ENCODE assay signal across 9 mouse cellular contexts in the genomic region with DNA sequence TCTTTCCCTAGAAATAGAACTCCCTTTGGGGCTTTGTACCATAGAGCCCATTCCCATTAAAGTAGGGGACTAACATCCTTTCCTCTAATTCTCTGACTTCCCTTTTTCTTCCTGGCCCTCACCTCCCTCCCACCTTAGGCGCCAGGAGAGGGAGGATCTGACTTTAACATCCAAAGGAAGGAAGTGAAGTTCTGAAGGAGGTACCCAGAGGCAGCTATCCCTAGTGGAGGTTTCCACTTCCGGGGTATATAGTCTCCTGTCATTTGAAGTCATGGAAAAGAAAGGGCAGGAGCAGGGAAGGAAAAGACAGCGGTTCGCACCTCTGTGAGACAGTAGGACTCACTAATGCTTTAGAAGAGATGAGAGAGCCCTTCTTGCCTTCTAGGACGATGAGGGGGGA. TPM values are rescaled to one million over a fixed set of nuclear protein-coding genes. Genes with fewer than 3 reads are reported as not detected.
A peak's percentile ranks its signal among the peaks of the same experiment; 100 is the strongest.
DNase-seq lines count a peak whose midpoint lies in the region; ATAC-seq and TF ChIP-seq lines count a peak whose summit lies in the region.
"Had no signal": no experiment of that assay in that cellular context is flagged by ENCODE, and none has a peak within 500 bp of the region (broad histone marks: within the 10 kb centered on the region; RNA-seq: fewer than 3 reads in every experiment).

No protein-coding gene starts in this region.

- H3K9ac ChIP-seq in kidney, postnatal 0 days (ENCODE audit: low read depth, low read length): no peak overlapping the region
- H3K9ac ChIP-seq in heart, embryonic 15.5 days: no peak overlapping the region
- H3K9ac ChIP-seq: liver, embryonic 15.5 days had no signal

- 0 out of 2 replicates have a peak overlapping the region, but pooled peaks have one; percentile 20 for H3K27ac ChIP-seq in kidney, postnatal 0 days
- 0 out of 2 replicates have a peak overlapping the region, but pooled peaks have one; percentile 38 for H3K27ac ChIP-seq in brown adipose tissue, adult 24 weeks (replicated peaks; ENCODE audit: low read depth, low read length)
- H3K27ac ChIP-seq in heart, embryonic 15.5 days: peak overlapping the region; percentile 47
- H3K27ac ChIP-seq: liver, embryonic 15.5 days had no signal

- no peak for DNase-seq in kidney, postnatal 0 days (ENCODE audit: low spot score)
- DNase-seq in kidney, postnatal 36 days: no peak
- no peak for DNase-seq in MN1 (ENCODE audit: low spot score)
- no peak for DNase-seq in T-cell, adult 2 months (ENCODE audit: low spot score)

- H3K4me3 ChIP-seq in kidney, postnatal 0 days (replicated peaks; ENCODE audit: low read depth, low read length): no peak overlapping the region
- H3K4me3 ChIP-seq in brown adipose tissue, adult 24 weeks (ENCODE audit: insufficient read depth, low read depth, low read length): peak overlapping the region; percentile 30
- H3K4me3 ChIP-seq in heart, embryonic 15.5 days: no peak overlapping the region
- H3K4me3 ChIP-seq: liver, embryonic 15.5 days had no signal

- H3K4me2 ChIP-seq in kidney, postnatal 0 days (ENCODE audit: low read length): no peak overlapping the region
- peak overlapping the region; percentile 54 for H3K4me2 ChIP-seq in heart, embryonic 15.5 days

- H3K9me3 ChIP-seq in kidney, postnatal 0 days (replicated peaks; ENCODE audit: low read length): no peaks in the 10 kb centered on the region
- no peaks in the 10 kb centered on the region for H3K9me3 ChIP-seq in heart, embryonic 15.5 days (replicated peaks)
- H3K9me3 ChIP-seq: liver, embryonic 15.5 days had no signal

- peaks cover under 1% of the 10 kb centered on the region for H3K4me1 ChIP-seq in kidney, postnatal 0 days (replicated peaks; ENCODE audit: insufficient read depth, low read length)
- H3K4me1 ChIP-seq in brown adipose tissue, adult 24 weeks (ENCODE audit: control insufficient read depth, insufficient read depth, insufficient read length, low read length): no peaks in the 10 kb centered on the region; the same call in 1 of the 2 replicates
- peaks cover 18% of the 10 kb centered on the region for H3K4me1 ChIP-seq in heart, embryonic 15.5 days (replicated peaks)

- 28% methylated on average over 5 of the region's 5 CpGs for WGBS in kidney, postnatal 0 days
- WGBS in heart, embryonic 15.5 days: 35% methylated on average over 5 of the region's 5 CpGs

- no peak for ATAC-seq in kidney, postnatal 0 days (replicated peaks; ENCODE audit: low FRiP score, low read depth)
- no peak for ATAC-seq in heart, embryonic 15.5 days (replicated peaks; ENCODE audit: insufficient number of reproducible peaks, insufficient read depth, low FRiP score, low read depth)
- ATAC-seq in megakaryocyte-erythroid progenitor cell, adult 5-6 weeks (replicated peaks; ENCODE audit: low FRiP score, low TSS enrichment, poor library complexity, severe bottlenecking): peak; percentile 58
- ATAC-seq in cerebellum, adult (ENCODE audit: insufficient number of reproducible peaks, low FRiP score, low TSS enrichment): no peak

- TF ChIP-seq CTCF in kidney, postnatal 0 days (IDR thresholded peaks at IDR 0.05; ENCODE audit: low read depth): no peak

- no peaks in the 10 kb centered on the region for H3K27me3 ChIP-seq in kidney, postnatal 0 days (ENCODE audit: insufficient read depth, low read length)
- H3K27me3 ChIP-seq in heart, embryonic 15.5 days: no peaks in the 10 kb centered on the region
- H3K27me3 ChIP-seq: liver, embryonic 15.5 days had no signal

- no peaks in the 10 kb centered on the region for H3K36me3 ChIP-seq in kidney, postnatal 0 days (ENCODE audit: insufficient read depth, low read length)
- no peaks in the 10 kb centered on the region for H3K36me3 ChIP-seq in heart, embryonic 15.5 days
- H3K36me3 ChIP-seq: liver, embryonic 15.5 days had no signal

RNA-seq across cellular contexts. Expression of a gene that starts 19.9 kb away (rescaled TPM):
- not detected in 2 replicates for polyA plus RNA-seq in kidney, postnatal 0 days (2015; fragmentation: Nextera tagmentation; extraction: Ambion mirVana)
- polyA plus RNA-seq in brown adipose tissue, adult 24 weeks (2012; ENCODE audit: insufficient read depth, insufficient read length, missing spikeins): not detected in 2 replicates
- polyA plus RNA-seq in heart, embryonic 15.5 days (2015; fragmentation: Nextera tagmentation; extraction: Ambion mirVana): not detected in 2 replicates
- 1.3 TPM in 1 of 2 replicates, not detected in the other for total RNA-seq in megakaryocyte-erythroid progenitor cell, adult 5-6 weeks (2014; fragmentation: Nextera tagmentation)
- total RNA-seq in megakaryocyte-erythroid progenitor cell, adult 5-6 weeks (2017): not detected in 2 replicates
- polyA plus RNA-seq: liver, embryonic 15.5 days had no signal

RNA-seq across cellular contexts. Expression of a gene that starts 30.4 kb away (rescaled TPM):
- 41.4 and 43.7 TPM in 2 replicates for polyA plus RNA-seq in kidney, postnatal 0 days (2015; fragmentation: Nextera tagmentation; extraction: Ambion mirVana)
- polyA plus RNA-seq in brown adipose tissue, adult 24 weeks (2012; ENCODE audit: insufficient read depth, insufficient read length, missing spikeins): 7.6 and 11.4 TPM in 2 replicates
- polyA plus RNA-seq in heart, embryonic 15.5 days (2015; fragmentation: Nextera tagmentation; extraction: Ambion mirVana): 25.4 and 29.3 TPM in 2 replicates
- 4.2 and 9.1 TPM in 2 replicates for total RNA-seq in megakaryocyte-erythroid progenitor cell, adult 5-6 weeks (2014; fragmentation: Nextera tagmentation)
- 10.6 and 12.2 TPM in 2 replicates for total RNA-seq in megakaryocyte-erythroid progenitor cell, adult 5-6 weeks (2017)
